Mouse (Mus musculus) T-helper 17 cell (primary cell): Measurements from ENCODE around the gene Gm49661.

ENCODE experiments used
- in situ Hi-C, 2 experiments: fragments of 300-600 bp; cut with MboI, MseI; formaldehyde crosslinking; loops; 1 replicate in 1 of 2; 2 replicates in 1 of 2; pipeline ENCODE4 v1.15.1; 2025; ENCODE audit warnings: high pct_unique_total_duplicates in 2 of 2

Gm49661 gene

GRCm38 (mm10) chr8:84935489-84935888 is 33.7 kb downstream of the Gm49661 start:
- in situ Hi-C loops = no loop called here

GRCm38 (mm10) chr8:84934860-84935259 is 34.4 kb downstream of the Gm49661 start:
- in situ Hi-C loops = no loop called here

- in situ Hi-C loops = no loop called here
Measured at GRCm38 (mm10) chr8:84933767-84934559, 35.3 kb downstream of the Gm49661 start.

- in situ Hi-C loops = no loop called here
Measured at GRCm38 (mm10) chr8:84930582-84930981, 38.7 kb downstream of the Gm49661 start.

- in situ Hi-C loops = no loop called here
Measured at GRCm38 (mm10) chr8:84928456-84929306, 40.6 kb downstream of the Gm49661 start.

GRCm38 (mm10) chr8:84927513-84927912 is 41.7 kb downstream of the Gm49661 start:
- in situ Hi-C loops = no loop called here

- in situ Hi-C loops = no loop called here
Measured at GRCm38 (mm10) chr8:84925557-84925956, 43.7 kb downstream of the Gm49661 start.

- in situ Hi-C loops = no loop called here
Measured at GRCm38 (mm10) chr8:84921596-84921995, 47.6 kb downstream of the Gm49661 start.

GRCm38 (mm10) chr8:84918646-84919045 is 50.6 kb downstream of the Gm49661 start:
- in situ Hi-C loops = no loop called here

- in situ Hi-C loops = no loop called here
Measured at GRCm38 (mm10) chr8:84917781-84918180, 51.5 kb downstream of the Gm49661 start.
